Mouse (Mus musculus): Measurements from ENCODE around the gene Kif2c.

DNA sequence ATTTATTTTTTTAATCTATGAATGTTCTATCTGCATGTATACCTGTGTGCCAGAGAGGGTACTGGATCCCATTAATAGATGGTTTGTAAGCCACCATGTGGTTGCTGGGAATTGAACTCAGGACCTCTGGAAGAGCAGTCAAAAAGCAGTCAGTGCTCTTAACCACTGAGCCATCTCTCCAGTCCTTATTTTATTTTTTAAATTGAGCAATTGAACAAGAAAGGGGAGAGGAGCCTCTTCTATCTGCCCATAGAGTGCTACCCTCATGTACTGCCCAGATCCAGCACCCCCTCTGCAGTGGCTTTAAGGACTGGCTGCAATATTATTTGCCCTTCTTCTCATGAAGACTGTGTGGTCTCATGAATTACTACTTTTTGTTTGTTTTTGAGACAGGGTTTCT is 42.8 kb upstream of the Kif2c start:
- TF ChIP-seq CTCF (IDR thresholded peaks at IDR 0.05; ENCODE audit: borderline replicate concordance, insufficient read depth, low read depth, low read length) (no peak), POLR2A (IDR thresholded peaks at IDR 0.05; ENCODE audit: borderline replicate concordance, insufficient read depth, low read length) (no peak)

Measured in cerebellum, adult 2 months (tissue).